8 mouse cellular contexts compared by ENCODE assay signal in the genomic region with DNA sequence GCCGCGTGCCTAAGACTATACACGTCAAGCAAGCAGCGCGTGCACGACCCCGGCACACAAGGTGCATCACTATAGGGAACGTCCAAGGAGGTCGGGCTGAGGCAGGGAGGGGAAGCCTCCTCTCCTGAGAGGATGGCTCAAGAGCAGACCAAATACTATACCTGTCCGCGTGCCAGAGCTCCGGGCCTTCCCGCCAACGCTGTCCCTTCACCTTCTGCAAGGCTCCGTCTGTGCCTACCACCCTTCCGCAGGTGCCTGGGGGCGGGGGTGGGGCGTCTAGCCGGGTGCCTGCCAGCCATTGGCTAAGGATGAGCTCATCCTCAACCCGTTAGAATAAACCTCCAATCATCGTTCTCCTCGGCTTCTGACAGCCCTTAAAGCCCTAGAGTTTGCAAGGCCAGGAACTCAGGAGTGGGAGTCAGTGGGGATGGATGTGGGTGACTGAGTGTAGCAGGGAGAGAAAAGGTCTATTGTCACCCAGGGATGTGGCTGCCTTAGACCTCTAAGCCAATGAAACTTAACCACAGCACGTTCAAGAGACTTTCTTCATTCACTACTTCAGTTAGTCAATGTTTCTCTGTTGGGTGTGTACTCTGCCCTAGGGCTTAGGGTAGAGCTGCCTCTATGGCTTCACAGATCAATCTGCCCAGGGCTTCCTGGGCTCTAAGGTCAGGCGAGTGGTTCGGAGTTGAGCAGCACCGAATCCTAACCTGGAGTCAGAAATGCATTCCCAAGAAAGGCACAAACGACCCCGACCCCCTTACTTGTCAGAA. TPM values are rescaled to one million over a fixed set of nuclear protein-coding genes. Genes with fewer than 3 reads are reported as not detected.
DNase-seq lines count a peak whose midpoint lies in the region; ATAC-seq and TF ChIP-seq lines count a peak whose summit lies in the region.

A gene (minus strand): TSS at position 263 of the 773 bp plus-strand sequence.

- H3K9ac ChIP-seq in ES-Bruce4 (ENCODE audit: low read depth, poor library complexity, severe bottlenecking), result peak within 1 kb of the TSS; percentile 36
- peak within 1 kb of the TSS; percentile 78 for H3K9ac ChIP-seq in hindbrain, embryonic 14.5 days

- H3K27ac ChIP-seq in ES-Bruce4 (ENCODE audit: insufficient read depth, low read length), result no peak within 1 kb of the TSS
- peak within 1 kb of the TSS; percentile 23 for H3K27ac ChIP-seq in brown adipose tissue, adult 24 weeks (replicated peaks; ENCODE audit: low read depth, low read length)
- H3K27ac ChIP-seq in forebrain, embryonic 10.5 days, result peak within 1 kb of the TSS; percentile 35; the same call in 1 of the 2 replicates
- peak within 1 kb of the TSS; percentile 27; the same call in 1 of the 2 replicates for H3K27ac ChIP-seq in hindbrain, embryonic 14.5 days

- peak; percentile 97 for ATAC-seq in hindbrain, embryonic 14.5 days (ENCODE audit: low FRiP score)

- 16% methylated on average over 28 of the region's 28 CpGs for WGBS in forebrain, embryonic 10.5 days
- 16% methylated on average over 27 of the region's 28 CpGs for WGBS in hindbrain, embryonic 14.5 days

- TF ChIP-seq EP300 in ES-Bruce4 (IDR thresholded peaks at IDR 0.05; ENCODE audit: insufficient read depth, low read depth, low read length), result no peak

- no peaks in the 10 kb centered on the region for H3K9me3 ChIP-seq in ES-Bruce4 (replicated peaks; ENCODE audit: control insufficient read depth, insufficient read depth, low read length, poor library complexity, severe bottlenecking)
- H3K9me3 ChIP-seq in forebrain, embryonic 10.5 days, result no peaks in the 10 kb centered on the region
- no peaks in the 10 kb centered on the region for H3K9me3 ChIP-seq in hindbrain, embryonic 14.5 days (ENCODE audit: control insufficient read depth, low read length)

- peak; percentile 48 for DNase-seq in forebrain, embryonic 10.5 days (ENCODE audit: extremely low spot score, low spot score)
- DNase-seq in hindbrain, embryonic 14.5 days (ENCODE audit: low spot score), result peak; percentile 80
- peak; percentile 77 for DNase-seq in left cerebral cortex, adult 11 months (ENCODE audit: low spot score)
- DNase-seq in lung, postnatal 14 days, result peak; percentile 40
- DNase-seq in right cerebral cortex, adult 18-20 months, result peak; percentile 87
- DNase-seq in ovary, postnatal 36 days (ENCODE audit: low spot score), result no peak

- H3K4me2 ChIP-seq in hindbrain, embryonic 14.5 days (replicated peaks), result peak within 1 kb of the TSS; percentile 73

- no peaks in the 10 kb centered on the region for H3K27me3 ChIP-seq in ES-Bruce4 (ENCODE audit: control insufficient read depth, insufficient read depth, low read length, poor library complexity, severe bottlenecking)
- H3K27me3 ChIP-seq in forebrain, embryonic 10.5 days (ENCODE audit: poor library complexity, severe bottlenecking), result peaks cover 49% of the 10 kb centered on the region
- H3K27me3 ChIP-seq in hindbrain, embryonic 14.5 days (ENCODE audit: control insufficient read depth, insufficient read depth, low read length), result no peaks in the 10 kb centered on the region

- peak within 1 kb of the TSS; percentile 66 for H3K4me3 ChIP-seq in ES-Bruce4 (ENCODE audit: low read depth, low read length)
- H3K4me3 ChIP-seq in brown adipose tissue, adult 24 weeks (ENCODE audit: insufficient read depth, low read depth, low read length), result peak within 1 kb of the TSS; percentile 62
- H3K4me3 ChIP-seq in forebrain, embryonic 10.5 days, result peak within 1 kb of the TSS; percentile 48
- peak within 1 kb of the TSS; percentile 46 for H3K4me3 ChIP-seq in hindbrain, embryonic 14.5 days (replicated peaks; ENCODE audit: low read length)

- H3K4me1 ChIP-seq in ES-Bruce4 (ENCODE audit: control insufficient read depth, insufficient read depth, low read length), result peaks cover 2% of the 10 kb centered on the region
- H3K4me1 ChIP-seq in brown adipose tissue, adult 24 weeks (ENCODE audit: control insufficient read depth, insufficient read depth, insufficient read length, low read length), result no peaks in the 10 kb centered on the region; the same call in 1 of the 2 replicates
- peaks cover 22% of the 10 kb centered on the region for H3K4me1 ChIP-seq in forebrain, embryonic 10.5 days
- H3K4me1 ChIP-seq in hindbrain, embryonic 14.5 days (replicated peaks; ENCODE audit: control insufficient read depth, insufficient read depth, low read length), result peaks cover 14% of the 10 kb centered on the region

- TF ChIP-seq POLR2A in ES-Bruce4 (IDR thresholded peaks at IDR 0.05; ENCODE audit: insufficient read depth, low read length), result no peak

- TF ChIP-seq CTCF in ES-Bruce4 (IDR thresholded peaks at IDR 0.05; ENCODE audit: low read depth, low read length), result no peak

- no peaks in the 10 kb centered on the region for H3K36me3 ChIP-seq in ES-Bruce4 (ENCODE audit: control insufficient read depth, insufficient read depth, low read length, poor library complexity, severe bottlenecking)
- H3K36me3 ChIP-seq in forebrain, embryonic 10.5 days (replicated peaks), result no peaks in the 10 kb centered on the region
- H3K36me3 ChIP-seq in hindbrain, embryonic 14.5 days (replicated peaks; ENCODE audit: control insufficient read depth, insufficient read depth), result peaks cover 15% of the 10 kb centered on the region

RNA-seq across cellular contexts. Expression of the gene that starts here (rescaled TPM):
- 3.0 and 3.8 TPM in 2 replicates for polyA plus RNA-seq in ES-Bruce4 (2011; ENCODE audit: insufficient read depth, insufficient read length, low read depth, missing spikeins)
- 0.36 TPM in 1 of 2 replicates, not detected in the other for polyA plus RNA-seq in brown adipose tissue, adult 24 weeks (2012; ENCODE audit: insufficient read depth, insufficient read length, missing spikeins)
- 0.89 and 1.0 TPM in 2 replicates for polyA plus RNA-seq in forebrain, embryonic 10.5 days (2016; fragmentation: Nextera tagmentation; extraction: Ambion mirVana)
- 22.9 and 24.1 TPM in 2 replicates for polyA plus RNA-seq in hindbrain, embryonic 14.5 days (2014; fragmentation: Nextera tagmentation; extraction: Ambion mirVana)
